Mouse (Mus musculus) MEL (cell line): ENCODE measurements around the gene Zswim5. TPM values are rescaled to one million over a fixed set of nuclear protein-coding genes. Genes with fewer than 3 reads are reported as not detected.
A peak's percentile ranks its signal among the peaks of the same experiment; 100 is the strongest.

ENCODE experiments used
- DNase-seq: peaks from one replicate; pipeline ENCODE4 v3.0.0; 2011; ENCODE audit warnings: low read depth, low spot score
- H3K27ac ChIP-seq: 2 replicates; pipeline ENCODE4 v1.5.1; 2012; ENCODE audit warnings: low read depth, mild to moderate bottlenecking, control low read depth, low read length, moderate library complexity; ENCODE audit not compliant: control insufficient read depth
- H3K27me3 ChIP-seq, 2 experiments: fragments of 150-350 bp in 1 of 2; sonication (generic) in 1 of 2; 2 replicates each; pipeline ENCODE4 v1.6.1; 2012; ENCODE audit warnings: low read length in 2 of 2, mild to moderate bottlenecking in 2 of 2, improper control_type of control experiment in 1 of 2, moderate library complexity in 1 of 2; ENCODE audit not compliant: insufficient read depth in 2 of 2, control insufficient read depth in 1 of 2
- H3K36me3 ChIP-seq, 2 experiments: 2 replicates each; pipeline ENCODE4 v1.6.1; 2012 to 2014; ENCODE audit warnings: low read length in 2 of 2, improper control_type of control experiment in 1 of 2, inconsistent platforms in 1 of 2, mild to moderate bottlenecking in 1 of 2; ENCODE audit not compliant: insufficient read depth in 2 of 2, control insufficient read depth in 1 of 2
- H3K4me1 ChIP-seq, 2 experiments: fragments of 150-350 bp in 1 of 2; sonication (generic) in 1 of 2; 2 replicates each; pipeline ENCODE4 v1.6.1; 2012; ENCODE audit warnings: low read length in 2 of 2, improper control_type of control experiment in 1 of 2, mild to moderate bottlenecking in 1 of 2; ENCODE audit not compliant: insufficient read depth in 2 of 2, control insufficient read depth in 1 of 2
- H3K4me3 ChIP-seq, 2 experiments: fragments of 150-350 bp in 1 of 2; sonication (generic) in 1 of 2; 2 replicates each; pipeline ENCODE4 v1.5.1; 2012; ENCODE audit warnings: low read depth in 2 of 2, low read length in 2 of 2, mild to moderate bottlenecking in 2 of 2, moderate library complexity in 2 of 2, control low read depth in 1 of 2, improper control_type of control experiment in 1 of 2; ENCODE audit not compliant: control insufficient read depth in 1 of 2, insufficient read depth in 1 of 2
- H3K79me2 ChIP-seq: 2 replicates; pipeline ENCODE4 v1.6.1; 2012; ENCODE audit warnings: mild to moderate bottlenecking, low read length, moderate library complexity; ENCODE audit not compliant: control insufficient read depth, poor library complexity, insufficient read depth
- H3K9ac ChIP-seq: 2 replicates; pipeline ENCODE4 v1.6.1; 2012; ENCODE audit warnings: low read depth, mild to moderate bottlenecking, control low read depth, low read length, moderate library complexity; ENCODE audit not compliant: control insufficient read depth, poor library complexity, severe bottlenecking
- H3K9me3 ChIP-seq: fragments of 150-350 bp; sonication (generic); replicated peaks from 2 replicates; pipeline ENCODE4 v1.6.1; 2012; ENCODE audit warnings: mild to moderate bottlenecking, low read length, improper control_type of control experiment, moderate library complexity; ENCODE audit not compliant: insufficient read depth
- BHLHE40 ChIP-seq: IDR thresholded peaks from 2 replicates; pipeline ENCODE4 v1.6.1; 2012; ENCODE audit warnings: low read depth, mild to moderate bottlenecking, inconsistent platforms, low read length, improper control_type of control experiment, borderline replicate concordance
- CHD1 ChIP-seq: IDR thresholded peaks from 2 replicates; pipeline ENCODE4 v1.6.1; 2012; ENCODE audit warnings: low read depth, mild to moderate bottlenecking, inconsistent platforms, low read length, improper control_type of control experiment
- CHD2 ChIP-seq: IDR thresholded peaks from 2 replicates; pipeline ENCODE4 v1.6.1; 2011; ENCODE audit warnings: low read length, improper control_type of control experiment
- CTCF ChIP-seq, 3 experiments: IDR thresholded peaks in 2 of 3; conservative IDR thresholded peaks in 1 of 3; 2 replicates each; pipeline ENCODE4 v1.5.1; 2011 to 2012; ENCODE audit warnings: low read length in 3 of 3, low read depth in 2 of 3, mild to moderate bottlenecking in 2 of 3, improper control_type of control experiment in 1 of 3, inconsistent platforms in 1 of 3, mixed read lengths in 1 of 3, moderate library complexity in 1 of 3; ENCODE audit not compliant: control insufficient read depth in 1 of 3, insufficient read depth in 1 of 3, poor library complexity in 1 of 3, severe bottlenecking in 1 of 3
- ELF1 ChIP-seq: IDR thresholded peaks from 2 replicates; pipeline ENCODE4 v1.6.1; 2014; ENCODE audit warnings: low read depth, mild to moderate bottlenecking, inconsistent platforms, low read length, improper control_type of control experiment, moderate library complexity
- EP300 ChIP-seq, 2 experiments: IDR thresholded peaks; 2 replicates each; pipeline ENCODE4 v1.6.1; 2011; ENCODE audit warnings: improper control_type of control experiment in 2 of 2, low read length in 2 of 2, low read depth in 1 of 2, mild to moderate bottlenecking in 1 of 2
- ETS1 ChIP-seq: IDR thresholded peaks from 2 replicates; pipeline ENCODE4 v1.6.1; 2012; ENCODE audit warnings: low read depth, mild to moderate bottlenecking, inconsistent platforms, low read length, improper control_type of control experiment, moderate library complexity
- GABPA ChIP-seq: IDR thresholded peaks from 2 replicates; pipeline ENCODE4 v1.6.1; 2012; ENCODE audit warnings: low read depth, mild to moderate bottlenecking, inconsistent platforms, low read length, improper control_type of control experiment, moderate library complexity
- GATA1 ChIP-seq: IDR thresholded peaks from 2 replicates; pipeline ENCODE4 v1.6.1; 2011; ENCODE audit warnings: low read depth, low read length, improper control_type of control experiment
- HCFC1 ChIP-seq: IDR thresholded peaks from 2 replicates; pipeline ENCODE4 v1.6.1; 2012; ENCODE audit warnings: low read depth, mild to moderate bottlenecking, inconsistent platforms, low read length, improper control_type of control experiment, moderate library complexity
- JUND ChIP-seq: IDR thresholded peaks from 2 replicates; pipeline ENCODE4 v1.6.1; 2011; ENCODE audit warnings: low read depth, mild to moderate bottlenecking, improper control_type of control experiment, low read length
- KAT2A ChIP-seq: conservative IDR thresholded peaks from 2 replicates; pipeline ENCODE4 v1.6.1; 2012; ENCODE audit warnings: low read depth, low read length, improper control_type of control experiment, inconsistent platforms
- MAFK ChIP-seq: IDR thresholded peaks from 2 replicates; pipeline ENCODE4 v1.6.1; 2011; ENCODE audit warnings: low read depth, mild to moderate bottlenecking, low read length, improper control_type of control experiment, borderline replicate concordance
- MAX ChIP-seq: IDR thresholded peaks from 2 replicates; pipeline ENCODE4 v1.6.1; 2011; ENCODE audit warnings: low read length, improper control_type of control experiment
- MAZ ChIP-seq: IDR thresholded peaks from 2 replicates; pipeline ENCODE4 v1.6.1; 2012; ENCODE audit warnings: low read depth, mild to moderate bottlenecking, inconsistent platforms, low read length, improper control_type of control experiment
- MEF2A ChIP-seq: IDR thresholded peaks from 2 replicates; pipeline ENCODE4 v1.6.1; 2014; ENCODE audit warnings: low read depth, mild to moderate bottlenecking, inconsistent platforms, low read length, improper control_type of control experiment; ENCODE audit not compliant: poor library complexity, insufficient replicate concordance, severe bottlenecking; ENCODE audit errors: extremely low read depth
- MXI1 ChIP-seq: IDR thresholded peaks from 2 replicates; pipeline ENCODE4 v1.6.1; 2011; ENCODE audit warnings: mild to moderate bottlenecking, low read depth, low read length, improper control_type of control experiment
- MYB ChIP-seq: IDR thresholded peaks from 2 replicates; pipeline ENCODE4 v1.6.1; 2011; ENCODE audit warnings: mild to moderate bottlenecking, low read depth, low read length, improper control_type of control experiment
- MYC ChIP-seq: IDR thresholded peaks from 2 replicates; pipeline ENCODE4 v1.6.1; 2011; ENCODE audit warnings: low read depth, mild to moderate bottlenecking, low read length, improper control_type of control experiment, moderate library complexity
- NELFE ChIP-seq: IDR thresholded peaks from 2 replicates; pipeline ENCODE4 v1.6.1; 2011; ENCODE audit warnings: low read depth, low read length, improper control_type of control experiment
- NRF1 ChIP-seq: IDR thresholded peaks from 2 replicates; pipeline ENCODE4 v1.6.1; 2014; ENCODE audit warnings: low read depth, mild to moderate bottlenecking, inconsistent platforms, low read length, improper control_type of control experiment, moderate library complexity; ENCODE audit not compliant: poor library complexity, insufficient read depth, severe bottlenecking
- POLR2A ChIP-seq, 2 experiments: IDR thresholded peaks; 2 replicates each; pipeline ENCODE4 v1.6.1; 2011 to 2012; ENCODE audit warnings: low read length in 2 of 2, mild to moderate bottlenecking in 2 of 2, control low read depth in 1 of 2, improper control_type of control experiment in 1 of 2, low read depth in 1 of 2, moderate library complexity in 1 of 2; ENCODE audit not compliant: control insufficient read depth in 1 of 2, insufficient read depth in 1 of 2, poor library complexity in 1 of 2
- POLR2AphosphoS2 ChIP-seq: IDR thresholded peaks from 2 replicates; pipeline ENCODE4 v1.6.1; 2011; ENCODE audit warnings: low read length, improper control_type of control experiment
- POLR2AphosphoS5 ChIP-seq: IDR thresholded peaks from 2 replicates; pipeline ENCODE4 v1.6.1; 2012; ENCODE audit warnings: low read depth, borderline replicate concordance, mild to moderate bottlenecking, inconsistent platforms, low read length, moderate library complexity, mixed read lengths
- RAD21 ChIP-seq: IDR thresholded peaks from 2 replicates; pipeline ENCODE4 v1.6.1; 2011; ENCODE audit warnings: mild to moderate bottlenecking, low read depth, low read length, improper control_type of control experiment
- SIN3A ChIP-seq: IDR thresholded peaks from 2 replicates; pipeline ENCODE4 v1.6.1; 2012; ENCODE audit warnings: low read length, improper control_type of control experiment, inconsistent platforms
- SMC3 ChIP-seq: IDR thresholded peaks from 2 replicates; pipeline ENCODE4 v1.6.1; 2011; ENCODE audit warnings: low read depth, low read length, improper control_type of control experiment
- TBP ChIP-seq: IDR thresholded peaks from 2 replicates; pipeline ENCODE4 v1.8.0; 2011; ENCODE audit warnings: low read depth, low read length, improper control_type of control experiment
- TCF12 ChIP-seq: IDR thresholded peaks from 2 replicates; pipeline ENCODE4 v1.6.1; 2014; ENCODE audit warnings: low read depth, mild to moderate bottlenecking, inconsistent platforms, low read length, improper control_type of control experiment, moderate library complexity
- UBTF ChIP-seq: IDR thresholded peaks from 2 replicates; pipeline ENCODE4 v1.6.1; 2012; ENCODE audit warnings: low read depth, mild to moderate bottlenecking, inconsistent platforms, low read length, improper control_type of control experiment, moderate library complexity, borderline replicate concordance; ENCODE audit not compliant: insufficient read depth
- USF1 ChIP-seq: IDR thresholded peaks from 2 replicates; pipeline ENCODE4 v1.6.1; 2014; ENCODE audit warnings: low read depth, mild to moderate bottlenecking, inconsistent platforms, low read length, improper control_type of control experiment, moderate library complexity
- USF2 ChIP-seq, 2 experiments: IDR thresholded peaks; 2 replicates each; pipeline ENCODE4 v1.6.1; 2011 to 2012; ENCODE audit warnings: improper control_type of control experiment in 2 of 2, low read length in 2 of 2, borderline replicate concordance in 1 of 2, inconsistent platforms in 1 of 2, low read depth in 1 of 2, mild to moderate bottlenecking in 1 of 2; ENCODE audit not compliant: insufficient read depth in 1 of 2
- ZC3H11A ChIP-seq: IDR thresholded peaks from 2 replicates; pipeline ENCODE4 v1.6.1; 2012; ENCODE audit warnings: low read depth, mild to moderate bottlenecking, inconsistent platforms, low read length, improper control_type of control experiment
- ZKSCAN1 ChIP-seq: IDR thresholded peaks from 2 replicates; pipeline ENCODE4 v1.6.1; 2012; ENCODE audit warnings: low read depth, mild to moderate bottlenecking, inconsistent platforms, low read length, improper control_type of control experiment, moderate library complexity
- ZMIZ1 ChIP-seq: IDR thresholded peaks from 2 replicates; pipeline ENCODE4 v1.6.1; 2012; ENCODE audit warnings: low read depth, mild to moderate bottlenecking, inconsistent platforms, low read length, improper control_type of control experiment, moderate library complexity
- ZNF384 ChIP-seq: IDR thresholded peaks from 2 replicates; pipeline ENCODE4 v1.6.1; 2012; ENCODE audit warnings: low read depth, mild to moderate bottlenecking, inconsistent platforms, low read length, improper control_type of control experiment
- polyA plus RNA-seq, 2 experiments: library from polyadenylated mRNA; stranded (reverse) in 1 of 2; unstranded in 1 of 2; fragments of >175 nt in 1 of 2; fragments of >200 nt in 1 of 2; gene quantifications; 2 replicates each; pipeline versions ENCODE4 v1.2.1 to v1.2.4; 2012; ENCODE audit warnings: low replicate concordance in 2 of 2, low read depth in 1 of 2; ENCODE audit not compliant: insufficient read length in 2 of 2, insufficient read depth in 1 of 2, missing spikeins in 1 of 2
- total RNA-seq: library from RNA; depleted of rRNA; stranded (reverse); fragments of 300-350 nt; gene quantifications from 2 replicates; pipeline ENCODE4 v1.2.3, GENCODE M21; 2012

The Zswim5 gene
- total and polyA plus RNA-seq, 3 experiments, result 0.03 TPM; not detected in 2

DNA sequence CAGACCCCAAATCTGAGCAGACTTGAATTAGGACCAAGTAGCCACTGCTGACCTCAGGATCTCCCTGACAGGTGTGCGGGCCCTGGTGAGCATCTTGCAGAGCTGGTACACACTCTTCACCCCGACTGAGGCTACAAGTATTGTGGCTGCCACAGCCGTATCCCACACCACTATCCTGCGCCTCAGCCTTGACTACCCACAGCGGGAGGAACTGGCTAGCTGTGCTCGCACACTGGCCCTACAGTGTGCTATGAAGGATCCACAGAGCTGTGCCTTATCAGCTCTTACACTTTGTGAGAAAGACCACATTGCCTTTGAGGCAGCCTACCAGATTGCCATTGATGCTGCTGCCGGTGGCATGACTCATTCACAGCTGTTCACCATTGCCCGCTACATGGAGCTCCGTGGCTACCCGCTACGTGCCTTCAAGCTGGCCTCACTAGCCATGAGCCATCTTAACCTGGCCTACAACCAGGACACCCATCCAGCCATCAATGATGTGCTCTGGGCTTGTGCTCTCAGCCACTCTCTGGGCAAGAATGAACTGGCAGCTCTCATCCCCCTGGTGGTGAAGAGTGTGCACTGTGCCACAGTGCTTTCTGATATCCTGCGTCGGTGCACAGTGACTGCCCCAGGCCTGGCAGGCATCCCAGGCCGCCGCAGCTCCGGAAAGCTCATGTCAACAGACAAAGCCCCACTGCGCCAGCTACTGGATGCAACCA, 109.4 kb downstream of the Zswim5 start:
- Histone ChIP-seq H3K4me3 (no peak overlapping the region), H3K27me3 (no peaks in the 10 kb centered on the region), H3K9me3 (no peaks in the 10 kb centered on the region), H3K36me3 (no peaks in the 10 kb centered on the region; a peak in 1 of 4 replicates), H3K79me2 (no peaks in the 10 kb centered on the region), H3K27ac (no peak overlapping the region), H3K9ac (no peak overlapping the region), H3K4me1 (0 out of 4 replicates have a peak, but pooled peaks cover 0 to 6% of the 10 kb centered on the region in 2 experiments)
- peak; percentile 93 for DNase-seq
- TF ChIP-seq SMC3 (peak; percentile 79), MYC (no peak), TBP (0 out of 2 replicates have a peak, but pooled peaks have one; percentile 30), RAD21 (peak; percentile 61), GATA1 (0 out of 2 replicates have a peak, but pooled peaks have one; percentile 17), ZC3H11A (peak; percentile 37; the same call in 1 of the 2 replicates), KAT2A (no peak), CHD2 (no peak), MAFK (no peak), POLR2A (IDR thresholded peaks at IDR 0.05; ENCODE audit: control insufficient read depth in 1 of 2, insufficient read depth in 1 of 2, low read depth in 1 of 2, low read length in 2 of 2, poor library complexity in 1 of 2) (no peak), UBTF (no peak), ZMIZ1 (no peak), CHD1 (no peak), POLR2AphosphoS2 (no peak), TCF12 (no peak), USF2 (IDR thresholded peaks at IDR 0.05; ENCODE audit: borderline replicate concordance in 1 of 2, insufficient read depth in 1 of 2, low read depth in 1 of 2, low read length in 2 of 2) (no peak), MXI1 (peak; percentile 38), ZKSCAN1 (no peak), ELF1 (no peak), NELFE (no peak), GABPA (no peak), ETS1 (no peak), ZNF384 (no peak), HCFC1 (peak; percentile 56; the same call in 1 of the 2 replicates), MAZ (no peak), POLR2AphosphoS5 (peak; percentile 74; the same call in 1 of the 2 replicates), EP300 (IDR thresholded peaks at IDR 0.05; ENCODE audit: low read depth in 1 of 2, low read length in 2 of 2) (no peak), NRF1 (peak; percentile 40; the same call in 1 of the 2 replicates), JUND (no peak), MEF2A (no peak), MYB (no peak), MAX (peak; percentile 30; the same call in 1 of the 2 replicates), BHLHE40 (no peak), USF1 (no peak), CTCF (IDR thresholded peaks at IDR 0.05 in 2 of 3, conservative IDR thresholded peaks at IDR 0.05 in 1 of 3; ENCODE audit: control insufficient read depth in 1 of 3, insufficient read depth in 1 of 3, low read depth in 2 of 3, low read length in 3 of 3, poor library complexity in 1 of 3, severe bottlenecking in 1 of 3) (peak; percentile 42 to 93 (median 90)), SIN3A (peak; percentile 71)
